ENCODE assay signal across 8 mouse cellular contexts in genomic region chr9:112102155-112102851, GRCm38 (mm10).
A peak's percentile ranks its signal among the peaks of the same experiment; 100 is the strongest.
DNase-seq lines count a peak whose midpoint lies in the region; ATAC-seq and TF ChIP-seq lines count a peak whose summit lies in the region.

No protein-coding gene starts in this region.

- H3K27ac ChIP-seq in kidney, embryonic 14.5 days (ENCODE audit: low read depth, low read length), result no peak overlapping the region
- 0 out of 2 replicates have a peak overlapping the region, but pooled peaks have one; percentile 18 for H3K27ac ChIP-seq in cortical plate, adult 2 months (ENCODE audit: insufficient read depth, low read length)
- peak overlapping the region; percentile 37; the same call in 1 of the 2 replicates for H3K27ac ChIP-seq in hindbrain, embryonic 15.5 days (replicated peaks)
- peak overlapping the region; percentile 65 for H3K27ac ChIP-seq in midbrain, embryonic 12.5 days (replicated peaks)

- TF ChIP-seq CTCF in cortical plate, adult 2 months (IDR thresholded peaks at IDR 0.05; ENCODE audit: extremely low read depth, insufficient read depth, low read length), result no peak

- no peaks in the 10 kb centered on the region for H3K9me3 ChIP-seq in kidney, embryonic 14.5 days (ENCODE audit: control insufficient read depth, low read length)
- H3K9me3 ChIP-seq in hindbrain, embryonic 15.5 days, result no peaks in the 10 kb centered on the region
- H3K9me3 ChIP-seq in midbrain, embryonic 12.5 days, result no peaks in the 10 kb centered on the region

- no peaks in the 10 kb centered on the region for H3K27me3 ChIP-seq in kidney, embryonic 14.5 days (ENCODE audit: control insufficient read depth, insufficient read depth, low read length)
- no peaks in the 10 kb centered on the region for H3K27me3 ChIP-seq in hindbrain, embryonic 15.5 days
- H3K27me3 ChIP-seq in midbrain, embryonic 12.5 days, result no peaks in the 10 kb centered on the region

- ATAC-seq in kidney, embryonic 14.5 days (ENCODE audit: low FRiP score, low TSS enrichment), result peak; percentile 61; the same call in 1 of the 2 replicates
- ATAC-seq in hindbrain, embryonic 15.5 days (ENCODE audit: low FRiP score, low read depth), result peak; percentile 72; the same call in 1 of the 2 replicates
- ATAC-seq in midbrain, embryonic 12.5 days (ENCODE audit: low FRiP score, low read depth), result peak; percentile 91

- no peak for TF ChIP-seq POLR2A in cortical plate, adult 2 months (IDR thresholded peaks at IDR 0.05; ENCODE audit: extremely low read depth, insufficient read depth, low read length)

- no peaks in the 10 kb centered on the region for H3K36me3 ChIP-seq in kidney, embryonic 14.5 days (ENCODE audit: control insufficient read depth, insufficient read depth, low read length)
- no peaks in the 10 kb centered on the region; the same call in 1 of the 2 replicates for H3K36me3 ChIP-seq in hindbrain, embryonic 15.5 days
- H3K36me3 ChIP-seq in midbrain, embryonic 12.5 days, result no peaks in the 10 kb centered on the region

- no peak overlapping the region for H3K9ac ChIP-seq in kidney, embryonic 14.5 days (ENCODE audit: low read depth, low read length)
- no peak overlapping the region for H3K9ac ChIP-seq in hindbrain, embryonic 15.5 days
- H3K9ac ChIP-seq in midbrain, embryonic 12.5 days (replicated peaks), result no peak overlapping the region

- no peak for DNase-seq in kidney, adult 8-10 months
- no peak for DNase-seq in liver
- no peak for DNase-seq in testis, postnatal 10 days (ENCODE audit: low spot score)
- no peak for DNase-seq in spleen, adult 12 weeks (ENCODE audit: low spot score)

- no peak overlapping the region for H3K4me3 ChIP-seq in kidney, embryonic 14.5 days (ENCODE audit: low read length)
- H3K4me3 ChIP-seq in cortical plate, adult 2 months (ENCODE audit: insufficient read depth, low read length), result no peak overlapping the region
- no peak overlapping the region for H3K4me3 ChIP-seq in hindbrain, embryonic 15.5 days
- no peak overlapping the region for H3K4me3 ChIP-seq in midbrain, embryonic 12.5 days

- H3K4me2 ChIP-seq in kidney, embryonic 14.5 days (replicated peaks; ENCODE audit: low read depth, low read length), result no peak overlapping the region
- no peak overlapping the region for H3K4me2 ChIP-seq in hindbrain, embryonic 15.5 days
- H3K4me2 ChIP-seq in midbrain, embryonic 12.5 days (replicated peaks), result no peak overlapping the region

- 0 out of 2 replicates have a peak, but pooled peaks cover 4% of the 10 kb centered on the region for H3K4me1 ChIP-seq in kidney, embryonic 14.5 days (ENCODE audit: control insufficient read depth, insufficient read depth, low read length)
- peaks cover 8% of the 10 kb centered on the region for H3K4me1 ChIP-seq in cortical plate, adult 2 months (ENCODE audit: control insufficient read depth, insufficient read depth, low read length)
- peaks cover 15% of the 10 kb centered on the region for H3K4me1 ChIP-seq in hindbrain, embryonic 15.5 days (replicated peaks)
- peaks cover 11% of the 10 kb centered on the region for H3K4me1 ChIP-seq in midbrain, embryonic 12.5 days

- 43% methylated on average over 6 of the region's 6 CpGs for WGBS in kidney, embryonic 14.5 days
- 33% methylated on average over 6 of the region's 6 CpGs for WGBS in hindbrain, embryonic 15.5 days
- 43% methylated on average over 6 of the region's 6 CpGs for WGBS in midbrain, embryonic 12.5 days
